Mouse (Mus musculus) spleen, postnatal 4 days (tissue): ENCODE results near the gene Pgm1.

ENCODE experiments used
- DNase-seq, 2 experiments: peaks; one replicate each; pipeline ENCODE4 v3.0.0; 2022; ENCODE audit warnings: low spot score in 2 of 2

Gene Pgm1

GRCm38 (mm10) chr4:100011563-100011962 is 82.3 kb downstream of the Pgm1 start:
- peak in 1 of 2 experiments; percentile 11 for DNase-seq

GRCm38 (mm10) chr4:100012361-100013035 is 83.3 kb downstream of the Pgm1 start:
- peak in 1 of 2 experiments; percentile 32 for DNase-seq

GRCm38 (mm10) chr4:100027773-100028172 is 98.6 kb downstream of the Pgm1 start:
- DNase-seq: peak in 1 of 2 experiments; percentile 38

DNA sequence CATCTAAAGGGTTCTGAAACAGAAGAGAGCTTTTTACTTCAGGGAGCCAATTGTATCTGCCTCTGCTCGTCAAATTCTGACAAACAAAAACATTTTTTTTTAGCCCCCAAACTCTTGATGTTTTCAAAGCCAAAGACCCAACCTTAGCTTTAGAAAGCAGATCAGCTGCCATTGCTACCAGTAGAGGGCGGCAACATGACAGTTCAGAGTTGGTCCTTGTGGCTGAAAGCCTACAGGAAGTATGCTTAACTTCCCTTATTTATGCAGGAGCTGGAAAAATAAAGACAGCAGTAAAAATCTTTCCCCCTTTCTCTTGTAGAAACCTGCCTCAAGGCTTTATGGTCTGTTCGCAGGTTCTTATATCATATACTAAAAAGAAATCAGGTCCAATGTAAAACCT is 99.4 kb downstream of the Pgm1 start:
- peak in 1 of 2 experiments; percentile 60 for DNase-seq

GRCm38 (mm10) chr4:100031270-100031669 is 102.1 kb downstream of the Pgm1 start:
- peak in 1 of 2 experiments; percentile 43 for DNase-seq

DNA sequence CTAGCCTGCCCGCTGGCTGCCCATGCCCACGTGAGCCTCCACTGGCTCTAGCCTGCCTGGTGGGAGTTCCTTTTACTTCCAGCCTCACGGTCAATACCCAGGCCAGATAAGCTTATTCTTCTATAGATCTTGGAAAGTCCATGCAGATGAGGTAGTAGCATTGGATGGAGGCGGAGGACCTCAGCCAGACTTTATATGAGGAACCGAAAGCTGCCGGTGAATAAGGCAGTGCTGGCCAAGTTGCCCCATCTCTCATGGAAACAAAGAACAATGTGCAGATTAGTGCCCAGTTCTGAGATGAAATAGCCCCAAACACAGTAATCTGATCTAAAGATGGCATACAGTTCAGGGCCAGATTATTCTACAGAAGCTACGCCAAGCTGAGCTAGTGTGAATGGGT is 103.4 kb downstream of the Pgm1 start:
- DNase-seq: no peak

DNA sequence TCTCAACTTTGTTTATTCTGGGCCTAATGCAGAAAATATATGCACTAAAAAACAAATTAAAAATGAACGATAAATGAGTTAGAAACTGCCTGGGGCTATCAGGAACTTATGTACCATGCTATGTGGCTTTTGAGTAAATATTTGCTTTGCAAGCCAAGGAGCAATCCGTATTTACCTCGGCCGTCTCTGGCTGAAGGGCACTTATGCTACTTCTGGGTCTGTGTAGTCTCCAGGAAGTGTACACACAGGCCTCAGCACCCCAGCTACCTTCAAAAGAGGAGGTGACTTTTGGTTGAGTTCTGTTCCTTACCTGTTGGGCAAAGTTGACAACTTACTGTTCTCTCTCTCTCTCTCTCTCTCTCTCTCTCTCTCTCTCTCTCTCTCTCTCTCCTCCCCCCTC is 104.7 kb downstream of the Pgm1 start:
- peak in 1 of 2 experiments; percentile 22 for DNase-seq

DNA sequence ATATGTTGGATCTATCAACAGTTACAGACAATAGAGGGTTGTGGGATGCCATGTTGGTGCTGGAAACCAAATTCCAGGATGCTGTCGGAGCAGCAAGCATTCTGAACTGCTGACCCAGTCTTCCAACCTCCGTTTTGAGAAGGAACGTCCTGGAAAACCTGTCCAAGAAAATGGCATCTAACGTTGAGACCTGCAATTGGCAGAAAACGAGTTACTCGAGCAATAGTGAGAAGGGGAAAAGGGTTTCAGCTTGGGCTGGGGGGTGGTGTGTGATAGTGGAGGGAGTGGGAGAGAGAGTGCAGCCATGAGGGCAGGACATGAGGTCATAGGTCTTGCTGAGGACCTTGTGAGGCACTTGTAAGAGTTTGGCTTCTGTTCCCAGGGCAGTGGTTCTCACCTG is 105.8 kb downstream of the Pgm1 start:
- DNase-seq: peak in 1 of 2 experiments; percentile 43

DNA sequence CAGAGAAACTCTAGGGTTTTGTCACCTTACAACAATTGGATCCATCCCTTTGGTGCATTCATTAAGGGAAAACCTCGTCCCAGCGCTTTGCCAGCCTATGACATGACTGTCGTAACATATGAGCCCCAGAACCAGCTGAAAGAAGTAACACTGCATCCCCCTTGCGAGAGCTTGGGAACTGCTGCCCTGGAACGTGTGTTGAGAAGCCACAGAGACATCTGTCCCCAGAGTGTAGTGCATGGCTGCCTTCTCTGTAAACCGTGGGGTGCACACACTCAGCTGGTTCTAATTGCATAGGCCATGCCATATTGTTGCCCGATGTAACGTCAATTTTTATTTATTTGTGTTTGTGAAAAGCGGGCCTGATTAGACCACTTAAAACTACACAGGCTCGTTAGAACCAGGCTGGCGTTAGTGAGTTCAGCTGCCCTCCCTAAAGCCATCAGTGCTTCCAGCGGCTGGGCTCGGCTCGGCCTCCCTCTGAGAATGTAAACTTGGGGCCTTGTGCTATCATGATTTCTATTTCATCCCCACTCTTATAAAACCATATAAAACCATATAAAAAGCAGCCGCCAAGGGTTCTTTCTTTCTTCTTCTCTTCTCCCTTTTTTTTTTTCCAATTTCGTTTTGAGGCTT is 106.8 kb downstream of the Pgm1 start:
- peak in 1 of 2 experiments; percentile 49 for DNase-seq
